Mouse (Mus musculus) forebrain, embryonic 11.5 days (tissue): ENCODE data around the gene Dnaaf3. TPM values are rescaled to one million over a fixed set of nuclear protein-coding genes. Genes with fewer than 3 reads are reported as not detected.
"Not testable (repeated sequence)": the region's sequence is repeated elsewhere in the genome, so short reads cannot be mapped to it uniquely, and the experiment has no call there.

ENCODE experiments used
- ATAC-seq: fragments of 200-750 bp; cut with Nextera tagmentation; replicated peaks from 2 replicates; pipeline ENCODE4 v1.8.0; 2017; ENCODE audit warnings: moderate TSS enrichment; ENCODE audit not compliant: low FRiP score
- DNase-seq: peaks from one replicate; pipeline ENCODE4 v3.0.0-alpha.2; 2017; ENCODE audit warnings: low spot score
- H3K27ac ChIP-seq: fragments of 300-500 bp; sonication (generic); 2 replicates; pipeline ENCODE4 v1.5.1; 2014; ENCODE audit warnings: low read depth, low read length
- H3K27me3 ChIP-seq: fragments of 300-500 bp; sonication (generic); 2 replicates; pipeline ENCODE4 v1.6.1; 2014; ENCODE audit warnings: mild to moderate bottlenecking, low read length, mixed read lengths; ENCODE audit not compliant: control insufficient read depth, insufficient read depth
- H3K36me3 ChIP-seq: fragments of 300-500 bp; sonication (generic); 2 replicates; pipeline ENCODE4 v1.6.1; 2014; ENCODE audit warnings: mild to moderate bottlenecking, low read length, moderate library complexity, mixed read lengths; ENCODE audit not compliant: control insufficient read depth, insufficient read depth
- H3K4me1 ChIP-seq: fragments of 300-500 bp; sonication (generic); replicated peaks from 2 replicates; pipeline ENCODE4 v1.6.1; 2014; ENCODE audit warnings: low read length, mixed read lengths; ENCODE audit not compliant: control insufficient read depth, insufficient read depth
- H3K4me2 ChIP-seq: fragments of 300-500 bp; sonication (generic); 2 replicates; pipeline ENCODE4 v1.6.1; 2014; ENCODE audit warnings: low read depth, mild to moderate bottlenecking, low read length, moderate library complexity, mixed read lengths; ENCODE audit not compliant: severe bottlenecking
- H3K4me3 ChIP-seq: fragments of 300-500 bp; sonication (generic); 2 replicates; pipeline ENCODE4 v1.5.1; 2014; ENCODE audit warnings: low read depth, low read length
- H3K9ac ChIP-seq: fragments of 300-500 bp; sonication (generic); 2 replicates; pipeline ENCODE4 v1.6.1; 2014; ENCODE audit warnings: low read length
- H3K9me3 ChIP-seq: fragments of 300-500 bp; sonication (generic); 2 replicates; pipeline ENCODE4 v1.6.1; 2016; ENCODE audit warnings: low read length, mixed read lengths; ENCODE audit not compliant: control insufficient read depth
- WGBS: fragments of 180-500 bp; shearing (Covaris S2); extraction: QIAGEN DNeasy Blood & Tissue Kit; methylation state at CpG from one replicate; pipeline ENCODE4 v1.1.7; 2014; 5-methylcytosine and 5-hydroxymethylcytosine counted together
- polyA plus RNA-seq: library from polyadenylated mRNA; unstranded; fragments of >200 nt; fragmentation: Nextera tagmentation; extraction: Ambion mirVana; gene quantifications from 2 replicates; pipeline ENCODE4 v1.2.1, GENCODE M21; 2014

Dnaaf3 gene
- polyA plus RNA-seq, 1 experiment from 2014 or later = 2.0 TPM

GRCm38 (mm10) chr7:4526341-4527301 is 5.6 kb downstream of the Dnaaf3 start:
- H3K9me3 ChIP-seq = no peaks in the 10 kb centered on the region
- H3K9ac ChIP-seq = peak overlapping the region; percentile 47
- H3K4me1 ChIP-seq = peaks cover 8% of the 10 kb centered on the region
- H3K4me3 ChIP-seq = peak overlapping the region; percentile 25
- peak overlapping the region; percentile 50 for H3K4me2 ChIP-seq
- 20% methylated on average over 40 of the region's 40 CpGs for WGBS
- peak; percentile 94 for DNase-seq
- H3K36me3 ChIP-seq = no peaks in the 10 kb centered on the region
- ATAC-seq = peak; percentile 92
- no peak overlapping the region for H3K27ac ChIP-seq
- H3K27me3 ChIP-seq = peaks cover 8% of the 10 kb centered on the region; the same call in 1 of the 2 replicates

- not testable (repeated sequence) for H3K27me3 ChIP-seq, H3K36me3 ChIP-seq, H3K9ac ChIP-seq, ATAC-seq, H3K27ac ChIP-seq, H3K4me1 ChIP-seq, H3K4me3 ChIP-seq, H3K4me2 ChIP-seq, H3K9me3 ChIP-seq
- DNase-seq = peak; percentile 73
- WGBS = 75% methylated on average over 15 of the region's 15 CpGs
Observed at GRCm38 (mm10) chr7:4524212-4524922, 7.9 kb downstream of the Dnaaf3 start, which contains the start of gene Tnni3. TSS of gene Tnni3 (minus strand) at chr7:4524229.

GRCm38 (mm10) chr7:4523205-4524130 is 8.8 kb downstream of the Dnaaf3 start:
- Histone ChIP-seq H3K27me3 (peaks cover 9% of the 10 kb centered on the region; the same call in 1 of the 2 replicates), H3K36me3 (no peaks in the 10 kb centered on the region), H3K4me3 (no peak overlapping the region), H3K9me3 (no peaks in the 10 kb centered on the region), H3K4me1 (peaks cover 7% of the 10 kb centered on the region), H3K4me2 (no peak overlapping the region), H3K9ac (no peak overlapping the region), H3K27ac (no peak overlapping the region)
- 91% methylated on average over 33 of the region's 33 CpGs for WGBS
- ATAC-seq = no peak
- DNase-seq = no peak

- H3K9me3 ChIP-seq = no peaks in the 10 kb centered on the region
- peaks cover 5% of the 10 kb centered on the region for H3K4me1 ChIP-seq
- H3K4me2 ChIP-seq = no peak overlapping the region
- 93% methylated on average over 6 of the region's 6 CpGs for WGBS
- H3K36me3 ChIP-seq = no peaks in the 10 kb centered on the region
- no peak overlapping the region for H3K9ac ChIP-seq
- H3K27ac ChIP-seq = no peak overlapping the region
- no peak overlapping the region for H3K4me3 ChIP-seq
- no peak for DNase-seq
- H3K27me3 ChIP-seq = peaks cover 6% of the 10 kb centered on the region; the same call in 1 of the 2 replicates
- ATAC-seq = no peak
Observed at GRCm38 (mm10) chr7:4522292-4522691, 10.0 kb downstream of the Dnaaf3 start.

- Histone ChIP-seq H3K36me3 (no peaks in the 10 kb centered on the region), H3K4me2 (peak overlapping the region; percentile 43), H3K27ac (no peak overlapping the region), H3K27me3 (peaks cover 4% of the 10 kb centered on the region; the same call in 1 of the 2 replicates), H3K4me1 (peaks cover 3% of the 10 kb centered on the region; the same call in 1 of the 2 replicates), H3K4me3 (peak overlapping the region; percentile 7), H3K9me3 (no peaks in the 10 kb centered on the region), H3K9ac (no peak overlapping the region)
- DNase-seq = no peak
- no peak for ATAC-seq
- WGBS = 34% methylated on average over 32 of the region's 32 CpGs
Observed at GRCm38 (mm10) chr7:4521231-4522003, 10.8 kb downstream of the Dnaaf3 start.

- Histone ChIP-seq H3K9me3 (no peaks in the 10 kb centered on the region), H3K27me3 (peaks cover 4% of the 10 kb centered on the region; the same call in 1 of the 2 replicates), H3K36me3 (no peaks in the 10 kb centered on the region), H3K27ac (no peak overlapping the region), H3K9ac (no peak overlapping the region), H3K4me3 (no peak overlapping the region), H3K4me1 (peaks cover 7% of the 10 kb centered on the region), H3K4me2 (no peak overlapping the region)
- no peak for ATAC-seq
- DNase-seq = no peak
- WGBS = 92% methylated on average over 1 of the region's 1 CpGs
Observed at GRCm38 (mm10) chr7:4518487-4518886, 13.8 kb downstream of the Dnaaf3 start.

- Histone ChIP-seq H3K4me1 (peaks cover 7% of the 10 kb centered on the region), H3K36me3 (no peaks in the 10 kb centered on the region), H3K9ac (no peak within 1 kb of the TSS), H3K27ac (no peak within 1 kb of the TSS), H3K27me3 (peaks cover under 1% of the 10 kb centered on the region; the same call in 1 of the 2 replicates), H3K4me2 (no peak within 1 kb of the TSS), H3K9me3 (no peaks in the 10 kb centered on the region), H3K4me3 (no peak within 1 kb of the TSS)
- 22% methylated on average over 4 of the region's 4 CpGs for WGBS
- DNase-seq (no peak), ATAC-seq (0 out of 2 replicates have a peak, but pooled peaks have one; percentile 35)
Observed at GRCm38 (mm10) chr7:4516332-4517050, 15.8 kb downstream of the Dnaaf3 start, which contains the start of gene Tnnt1. TSS of gene Tnnt1 (minus strand) at chr7:4516382.
